Mouse (Mus musculus) forebrain, embryonic 11.5 days (tissue): ENCODE results near the gene Nop58. TPM values are rescaled to one million over a fixed set of nuclear protein-coding genes. Genes with fewer than 3 reads are reported as not detected.
"Not testable (repeated sequence)": the region's sequence is repeated elsewhere in the genome, so short reads cannot be mapped to it uniquely, and the experiment has no call there.

Experiments used
- ATAC-seq: fragments of 200-750 bp; cut with Nextera tagmentation; replicated peaks from 2 replicates; pipeline ENCODE4 v1.8.0; 2017; ENCODE audit warnings: moderate TSS enrichment; ENCODE audit not compliant: low FRiP score
- DNase-seq: peaks from one replicate; pipeline ENCODE4 v3.0.0-alpha.2; 2017; ENCODE audit warnings: low spot score
- H3K27ac ChIP-seq: fragments of 300-500 bp; sonication (generic); 2 replicates; pipeline ENCODE4 v1.5.1; 2014; ENCODE audit warnings: low read depth, low read length
- H3K27me3 ChIP-seq: fragments of 300-500 bp; sonication (generic); 2 replicates; pipeline ENCODE4 v1.6.1; 2014; ENCODE audit warnings: mild to moderate bottlenecking, low read length, mixed read lengths; ENCODE audit not compliant: control insufficient read depth, insufficient read depth
- H3K36me3 ChIP-seq: fragments of 300-500 bp; sonication (generic); 2 replicates; pipeline ENCODE4 v1.6.1; 2014; ENCODE audit warnings: mild to moderate bottlenecking, low read length, moderate library complexity, mixed read lengths; ENCODE audit not compliant: control insufficient read depth, insufficient read depth
- H3K4me1 ChIP-seq: fragments of 300-500 bp; sonication (generic); replicated peaks from 2 replicates; pipeline ENCODE4 v1.6.1; 2014; ENCODE audit warnings: low read length, mixed read lengths; ENCODE audit not compliant: control insufficient read depth, insufficient read depth
- H3K4me2 ChIP-seq: fragments of 300-500 bp; sonication (generic); 2 replicates; pipeline ENCODE4 v1.6.1; 2014; ENCODE audit warnings: low read depth, mild to moderate bottlenecking, low read length, moderate library complexity, mixed read lengths; ENCODE audit not compliant: severe bottlenecking
- H3K4me3 ChIP-seq: fragments of 300-500 bp; sonication (generic); 2 replicates; pipeline ENCODE4 v1.5.1; 2014; ENCODE audit warnings: low read depth, low read length
- H3K9ac ChIP-seq: fragments of 300-500 bp; sonication (generic); 2 replicates; pipeline ENCODE4 v1.6.1; 2014; ENCODE audit warnings: low read length
- H3K9me3 ChIP-seq: fragments of 300-500 bp; sonication (generic); 2 replicates; pipeline ENCODE4 v1.6.1; 2016; ENCODE audit warnings: low read length, mixed read lengths; ENCODE audit not compliant: control insufficient read depth
- WGBS: fragments of 180-500 bp; shearing (Covaris S2); extraction: QIAGEN DNeasy Blood & Tissue Kit; methylation state at CpG from one replicate; pipeline ENCODE4 v1.1.7; 2014; 5-methylcytosine and 5-hydroxymethylcytosine counted together
- polyA plus RNA-seq: library from polyadenylated mRNA; unstranded; fragments of >200 nt; fragmentation: Nextera tagmentation; extraction: Ambion mirVana; gene quantifications from 2 replicates; pipeline ENCODE4 v1.2.1, GENCODE M21; 2014

Nop58 gene
- polyA plus RNA-seq, 1 experiment from 2014 or later, result 311 TPM

GRCm38 (mm10) chr1:59734076-59734475, 49.3 kb downstream of the Nop58 start:
- Histone ChIP-seq H3K27me3 (no peaks in the 10 kb centered on the region), H3K4me1 (no peaks in the 10 kb centered on the region), H3K36me3 (no peaks in the 10 kb centered on the region), H3K9ac (no peak overlapping the region), H3K4me2 (no peak overlapping the region), H3K9me3 (no peaks in the 10 kb centered on the region), H3K4me3 (no peak overlapping the region), H3K27ac (no peak overlapping the region)
- ATAC-seq (no peak), DNase-seq (no peak)
- 84% methylated on average over 6 of the region's 6 CpGs for WGBS

GRCm38 (mm10) chr1:59738768-59739414, 54.1 kb downstream of the Nop58 start:
- H3K4me1 ChIP-seq, result no peaks in the 10 kb centered on the region
- ATAC-seq, result no peak
- WGBS, result 86% methylated on average over 6 of the region's 6 CpGs
- H3K36me3 ChIP-seq, result no peaks in the 10 kb centered on the region
- H3K4me2 ChIP-seq, result no peak overlapping the region
- no peaks in the 10 kb centered on the region for H3K9me3 ChIP-seq
- no peak overlapping the region for H3K9ac ChIP-seq
- no peak overlapping the region for H3K4me3 ChIP-seq
- no peak overlapping the region for H3K27ac ChIP-seq
- no peak for DNase-seq
- no peaks in the 10 kb centered on the region for H3K27me3 ChIP-seq

GRCm38 (mm10) chr1:59739577-59740354, 55.0 kb downstream of the Nop58 start:
- Histone ChIP-seq H3K9ac (no peak overlapping the region), H3K9me3 (no peaks in the 10 kb centered on the region), H3K27me3 (no peaks in the 10 kb centered on the region), H3K36me3 (no peaks in the 10 kb centered on the region), H3K4me2 (no peak overlapping the region), H3K27ac (no peak overlapping the region), H3K4me1 (no peaks in the 10 kb centered on the region), H3K4me3 (no peak overlapping the region)
- no peak for ATAC-seq
- DNase-seq, result no peak
- 73% methylated on average over 17 of the region's 17 CpGs for WGBS

GRCm38 (mm10) chr1:59749047-59749446, 64.3 kb downstream of the Nop58 start:
- Histone ChIP-seq H3K27me3 (no peaks in the 10 kb centered on the region), H3K4me2 (no peak overlapping the region), H3K36me3 (no peaks in the 10 kb centered on the region), H3K4me1 (no peaks in the 10 kb centered on the region), H3K27ac (no peak overlapping the region), H3K4me3 (no peak overlapping the region), H3K9me3 (no peaks in the 10 kb centered on the region), H3K9ac (no peak overlapping the region)
- no peak for ATAC-seq
- DNase-seq, result no peak
- WGBS, result 72% methylated on average over 2 of the region's 2 CpGs

GRCm38 (mm10) chr1:59749724-59750123, 65.0 kb downstream of the Nop58 start:
- not testable (repeated sequence) for H3K36me3 ChIP-seq, H3K9ac ChIP-seq, H3K9me3 ChIP-seq, H3K4me1 ChIP-seq, DNase-seq, H3K27me3 ChIP-seq, H3K4me3 ChIP-seq, H3K27ac ChIP-seq, H3K4me2 ChIP-seq, ATAC-seq
- 71% methylated on average over 5 of the region's 5 CpGs for WGBS

- Histone ChIP-seq H3K27ac (no peak overlapping the region), H3K9ac (no peak overlapping the region), H3K36me3 (no peaks in the 10 kb centered on the region), H3K27me3 (no peaks in the 10 kb centered on the region), H3K9me3 (no peaks in the 10 kb centered on the region), H3K4me3 (no peak overlapping the region), H3K4me1 (no peaks in the 10 kb centered on the region), H3K4me2 (no peak overlapping the region)
- no peak for ATAC-seq
- WGBS, result 89% methylated on average over 1 of the region's 1 CpGs
- DNase-seq, result no peak
Measured at GRCm38 (mm10) chr1:59755298-59755697, 70.5 kb downstream of the Nop58 start.

- no peak overlapping the region for H3K9ac ChIP-seq
- no peaks in the 10 kb centered on the region for H3K4me1 ChIP-seq
- H3K36me3 ChIP-seq, result no peaks in the 10 kb centered on the region
- no peak overlapping the region for H3K27ac ChIP-seq
- no peak overlapping the region for H3K4me2 ChIP-seq
- no peaks in the 10 kb centered on the region for H3K27me3 ChIP-seq
- H3K4me3 ChIP-seq, result no peak overlapping the region
- no peak for ATAC-seq
- DNase-seq, result no peak
- WGBS, result 87% methylated on average over 1 of the region's 1 CpGs
- no peaks in the 10 kb centered on the region for H3K9me3 ChIP-seq
Measured at GRCm38 (mm10) chr1:59758325-59758724, 73.6 kb downstream of the Nop58 start.

- peak; percentile 0; the same call in 1 of the 2 replicates for ATAC-seq
- no peak for DNase-seq
- H3K4me2 ChIP-seq, result peak overlapping the region; percentile 80
Measured at GRCm38 (mm10) chr1:59762208-59762607, 77.4 kb downstream of the Nop58 start.

More at GRCm38 (mm10) chr1:59762208-59762607, 77.4 kb downstream of the Nop58 start:
- peak overlapping the region; percentile 98 for H3K4me3 ChIP-seq
- H3K27ac ChIP-seq, result peak overlapping the region; percentile 97
- no peaks in the 10 kb centered on the region for H3K9me3 ChIP-seq
- H3K36me3 ChIP-seq, result no peaks in the 10 kb centered on the region
- H3K27me3 ChIP-seq, result no peaks in the 10 kb centered on the region
- peak overlapping the region; percentile 96 for H3K9ac ChIP-seq
- H3K4me1 ChIP-seq, result no peaks in the 10 kb centered on the region; the same call in 1 of the 2 replicates
- 4% methylated on average over 10 of the region's 10 CpGs for WGBS
